Comparison of ENCODE assay signal across 24 mouse cellular contexts in genomic region chr1:67122797-67123196, GRCm38 (mm10). TPM values are rescaled to one million over a fixed set of nuclear protein-coding genes. Genes with fewer than 3 reads are reported as not detected.
DNase-seq lines count a peak whose midpoint lies in the region; ATAC-seq and TF ChIP-seq lines count a peak whose summit lies in the region.
"Had no signal": no experiment of that assay in that cellular context is flagged by ENCODE, and none has a peak within 500 bp of the region (broad histone marks: within the 10 kb centered on the region; RNA-seq: fewer than 3 reads in every experiment).

Gene Cps1 (plus strand): TSS chr1:67123026.

- no peak within 1 kb of the TSS for H3K27ac ChIP-seq in stomach, embryonic 15.5 days
- H3K27ac ChIP-seq in stomach, postnatal 0 days (replicated peaks), result no peak within 1 kb of the TSS
- H3K27ac ChIP-seq: embryonic facial prominence, embryonic 13.5 days; forebrain, embryonic 10.5 days; heart, embryonic 10.5 days; hindbrain, embryonic 12.5 days had no signal

- WGBS in stomach, embryonic 15.5 days, result 81% methylated on average over 3 of the region's 3 CpGs
- 91% methylated on average over 3 of the region's 3 CpGs for WGBS in stomach, postnatal 0 days
- 80% methylated on average over 3 of the region's 3 CpGs for WGBS in large intestine, adult 2 months

- no peak within 1 kb of the TSS for H3K9ac ChIP-seq in stomach, embryonic 15.5 days
- no peak within 1 kb of the TSS for H3K9ac ChIP-seq in stomach, postnatal 0 days (ENCODE audit: low read length)
- H3K9ac ChIP-seq: embryonic facial prominence, embryonic 13.5 days; hindbrain, embryonic 12.5 days had no signal

- no peak for ATAC-seq in erythroblast, adult 5-6 weeks (replicated peaks; ENCODE audit: low FRiP score, poor library complexity, severe bottlenecking)
- no peak for ATAC-seq in stomach, embryonic 15.5 days (ENCODE audit: insufficient read depth, low FRiP score, low read depth)
- ATAC-seq in stomach, postnatal 0 days (ENCODE audit: low FRiP score, low TSS enrichment), result no peak
- ATAC-seq: activated CD4-positive, CD25-positive, alpha-beta regulatory T cell, adult 4 months; forebrain, embryonic 14.5 days; hindbrain, embryonic 16.5 days; Patski had no signal

- TF ChIP-seq CTCF in stomach, postnatal 0 days (IDR thresholded peaks at IDR 0.05; ENCODE audit: low read depth), result no peak

- H3K4me2 ChIP-seq in stomach, embryonic 15.5 days, result no peak within 1 kb of the TSS
- no peak within 1 kb of the TSS for H3K4me2 ChIP-seq in stomach, postnatal 0 days (replicated peaks; ENCODE audit: low read depth)
- H3K4me2 ChIP-seq: embryonic facial prominence, embryonic 13.5 days; hindbrain, embryonic 12.5 days had no signal

- H3K9me3 ChIP-seq in erythroblast, embryonic 14.5 days (ENCODE audit: control insufficient read depth, low read length), result no peaks in the 10 kb centered on the region
- no peaks in the 10 kb centered on the region for H3K9me3 ChIP-seq in stomach, embryonic 15.5 days
- no peaks in the 10 kb centered on the region for H3K9me3 ChIP-seq in stomach, postnatal 0 days (ENCODE audit: control insufficient read depth, low read length)
- H3K9me3 ChIP-seq: embryonic facial prominence, embryonic 13.5 days; forebrain, embryonic 10.5 days; heart, embryonic 10.5 days; hindbrain, embryonic 12.5 days had no signal

- no peak for TF ChIP-seq EP300 in stomach, postnatal 0 days (optimal IDR thresholded peaks at IDR 0.05)

- no peaks in the 10 kb centered on the region for H3K4me1 ChIP-seq in erythroblast, embryonic 14.5 days (ENCODE audit: control insufficient read depth)
- H3K4me1 ChIP-seq in stomach, embryonic 15.5 days, result no peaks in the 10 kb centered on the region
- H3K4me1 ChIP-seq in stomach, postnatal 0 days (replicated peaks; ENCODE audit: control insufficient read depth, insufficient read depth), result no peaks in the 10 kb centered on the region
- H3K4me1 ChIP-seq: embryonic facial prominence, embryonic 13.5 days; forebrain, embryonic 10.5 days; heart, embryonic 10.5 days; hindbrain, embryonic 12.5 days had no signal

- DNase-seq in stomach, postnatal 0 days (ENCODE audit: low spot score), result no peak
- DNase-seq in large intestine, adult 2 months (ENCODE audit: low read depth, low spot score), result no peak
- DNase-seq in thymus, postnatal 0 days (ENCODE audit: low spot score), result no peak
- no peak for DNase-seq in heart, adult 9 months (ENCODE audit: low spot score in 2 of 2)
- DNase-seq: adrenal gland, adult 2 months; cerebellum, adult 11-12 months; cerebellum, adult 9-10 months; cerebellum, postnatal 25 days; gastrocnemius, postnatal 36 days; heart, adult 11 months; heart, postnatal 10 days; heart, postnatal 4 days had no signal

- H3K27me3 ChIP-seq in erythroblast, embryonic 14.5 days (ENCODE audit: control insufficient read depth), result no peaks in the 10 kb centered on the region
- H3K27me3 ChIP-seq in stomach, embryonic 15.5 days (replicated peaks), result no peaks in the 10 kb centered on the region
- H3K27me3 ChIP-seq in stomach, postnatal 0 days (ENCODE audit: control insufficient read depth, insufficient read depth, low read length), result no peaks in the 10 kb centered on the region
- H3K27me3 ChIP-seq: CH12.LX; embryonic facial prominence, embryonic 13.5 days; hindbrain, embryonic 12.5 days had no signal

- no peaks in the 10 kb centered on the region for H3K36me3 ChIP-seq in erythroblast, embryonic 14.5 days (ENCODE audit: control insufficient read depth)
- no peaks in the 10 kb centered on the region for H3K36me3 ChIP-seq in stomach, embryonic 15.5 days
- H3K36me3 ChIP-seq in stomach, postnatal 0 days (ENCODE audit: control insufficient read depth, insufficient read depth, low read length), result no peaks in the 10 kb centered on the region
- H3K36me3 ChIP-seq: embryonic facial prominence, embryonic 13.5 days; forebrain, embryonic 10.5 days; heart, embryonic 10.5 days; hindbrain, embryonic 12.5 days had no signal

- H3K4me3 ChIP-seq in erythroblast, embryonic 14.5 days (replicated peaks), result peak within 1 kb of the TSS; percentile 10
- H3K4me3 ChIP-seq in stomach, embryonic 15.5 days (replicated peaks), result no peak within 1 kb of the TSS
- no peak within 1 kb of the TSS for H3K4me3 ChIP-seq in stomach, postnatal 0 days (ENCODE audit: low read depth, low read length)
- H3K4me3 ChIP-seq: embryonic facial prominence, embryonic 13.5 days; forebrain, embryonic 10.5 days; heart, embryonic 10.5 days; hindbrain, embryonic 12.5 days had no signal

RNA-seq across cellular contexts. Expression of gene Cps1, which starts in this region (rescaled TPM):
- 0.01 TPM in 2 replicates for polyA plus RNA-seq in erythroblast, embryonic 14.5 days (2012)
- not detected in 2 replicates for total RNA-seq in erythroblast, adult 5-6 weeks (2015; ENCODE audit: low replicate concordance)
- total RNA-seq in erythroblast, adult 5-6 weeks (2017; ENCODE audit: low replicate concordance), result not detected in 2 replicates
- polyA plus RNA-seq in stomach, embryonic 15.5 days (2015; fragmentation: Nextera tagmentation; extraction: Ambion mirVana), result 49.4 and 85.9 TPM in 2 replicates
- polyA plus RNA-seq in stomach, postnatal 0 days (2015; fragmentation: Nextera tagmentation; extraction: Ambion mirVana), result 0.45 and 0.69 TPM in 2 replicates
- polyA plus RNA-seq in large intestine, adult 2 months (2012; rRNA removed), result 108 and 204 TPM in 2 replicates
- polyA plus RNA-seq in thymus, postnatal 0 days (2015; fragmentation: Nextera tagmentation; extraction: Ambion mirVana), result 0.30 and 0.36 TPM in 2 replicates
- polyA plus RNA-seq: activated CD4-positive, CD25-positive, alpha-beta regulatory T cell, adult 4 months; Patski had no signal

Comparison
In these comparisons a context has a peak if more than half of its experiments do, and no peak if none do; other contexts are left out.
1. RNA of gene Cps1 (polyA plus RNA-seq): 108 to 204 TPM in large intestine, adult 2 months and 49.4 to 85.9 TPM in stomach, embryonic 15.5 days; 0.45 to 0.69 TPM in stomach, postnatal 0 days, 0.30 to 0.36 TPM in thymus, postnatal 0 days and 0.01 TPM in erythroblast, embryonic 14.5 days; every median in the first group is over 10 times any median in the second.